Mouse (Mus musculus) bone marrow, adult 2 months (tissue): ENCODE results near the gene Upp1.

Experiments used
- CTCF ChIP-seq: fragments of 200-500 bp; IDR thresholded peaks from 2 replicates; pipeline ENCODE4 v1.5.1; 2011; ENCODE audit warnings: low read length, control low read depth; ENCODE audit not compliant: control insufficient read depth, insufficient read depth
- POLR2A ChIP-seq: fragments of 200-500 bp; IDR thresholded peaks from 2 replicates; pipeline ENCODE4 v1.6.1; 2011; ENCODE audit warnings: low read depth, mild to moderate bottlenecking, control low read depth, low read length, borderline replicate concordance; ENCODE audit not compliant: control insufficient read depth

- no peak for TF ChIP-seq CTCF
- no peak for TF ChIP-seq POLR2A
Observed at GRCm38 (mm10) chr11:9118421-9119121, 668 bp downstream of the Upp1 start.
